Mouse (Mus musculus): ENCODE measurements around the gene Ptprj.

GRCm38 (mm10) chr2:90547144-90547609 is 33.3 kb downstream of the Ptprj start:
- TF ChIP-seq CTCF (IDR thresholded peaks at IDR 0.05) (no peak), EP300 (IDR thresholded peaks at IDR 0.05; ENCODE audit: insufficient read depth, low read depth, low read length) (no peak)

All from heart, adult 2 months (tissue).